Mouse (Mus musculus) fat pad, adult 2 months (tissue): ENCODE measurements around the gene Mlxip.

Experiments used
- DNase-seq: peaks from one replicate; pipeline ENCODE4 v3.0.0-alpha.2; 2011; ENCODE audit warnings: low read depth, low spot score; ENCODE audit errors: extremely low read depth

The Mlxip gene

GRCm38 (mm10) chr5:123501973-123502372 is 107.4 kb downstream of the Mlxip start:
- no peak for DNase-seq
